Mouse (Mus musculus) mature B cell (primary cell): ENCODE results near the gene Gm3486.
"Not testable (repeated sequence)": the region's sequence is repeated elsewhere in the genome, so short reads cannot be mapped to it uniquely, and the experiment has no call there.

Source experiments
- in situ Hi-C: fragments of 300-500 bp; cut with MboI; formaldehyde crosslinking; loops from 2 replicates; pipeline ENCODE4 v1.14.3; 2019

Gm3486 gene

GRCm38 (mm10) chr14:41489385-41489784, at the start of gene Gm3486:
Gm3486 (minus strand) TSS chr14:41489485.
- in situ Hi-C loops, result not testable (repeated sequence)

- in situ Hi-C loops, result not testable (repeated sequence)
Observed at GRCm38 (mm10) chr14:41524695-41525094, 35.4 kb upstream of the Gm3486 start.

DNA sequence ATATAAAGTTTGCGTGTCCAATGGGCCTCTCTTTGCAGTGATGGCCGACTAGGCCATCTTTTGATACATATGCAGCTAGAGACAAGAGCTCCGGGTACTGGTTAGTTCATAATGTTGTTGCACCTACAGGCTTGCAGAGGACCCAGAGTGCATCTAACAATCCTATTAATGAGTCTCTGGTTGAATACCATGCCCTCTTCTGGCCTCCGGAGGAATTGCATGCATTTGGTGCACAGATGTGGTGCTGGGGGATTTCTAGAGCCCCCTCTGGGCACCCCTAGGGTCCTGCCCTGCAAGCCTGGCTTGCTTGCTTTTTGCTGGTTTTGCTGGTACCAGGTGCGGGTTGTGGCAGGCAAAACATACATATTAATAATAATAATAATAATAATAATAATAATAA, 31.4 kb upstream of the Gm3486 start:
- in situ Hi-C loops, result not testable (repeated sequence)

DNA sequence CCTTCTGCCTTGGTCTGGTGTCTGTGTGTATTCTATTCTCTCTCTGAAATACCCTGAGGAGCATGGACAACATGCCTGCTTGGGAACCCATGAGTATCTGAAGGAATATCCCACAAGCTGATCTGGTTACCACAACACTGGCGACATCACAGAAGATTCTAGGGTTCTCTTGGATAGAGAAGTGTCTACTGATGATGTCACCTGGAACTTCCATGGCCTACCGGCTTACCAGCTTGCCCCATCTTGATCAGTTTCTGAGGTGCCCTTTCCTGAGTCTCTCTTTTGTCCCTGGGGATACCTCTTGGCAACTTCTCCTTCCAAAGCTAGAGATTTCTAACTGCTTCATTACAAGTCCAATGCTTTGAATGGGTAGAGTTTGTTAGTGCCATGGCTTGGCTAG, 35.9 kb downstream of the Gm3486 start, which contains the start of gene Gm7954:
TSS of gene Gm7954 (minus strand) at position 101 of the 400 bp plus-strand sequence.
- in situ Hi-C loops, result not testable (repeated sequence)
